Mouse (Mus musculus): ENCODE results near the gene Ffar4.

GRCm38 (mm10) chr19:38064051-38064450 is 32.8 kb upstream of the Ffar4 start:
- TF ChIP-seq CTCF (IDR thresholded peaks at IDR 0.05; ENCODE audit: low read depth) (no peak), EP300 (IDR thresholded peaks at IDR 0.05; ENCODE audit: low read depth) (no peak)

Data from liver, postnatal 0 days (tissue).